Mouse (Mus musculus): Measurements from ENCODE around the gene Elp4. TPM values are rescaled to one million over a fixed set of nuclear protein-coding genes. Genes with fewer than 3 reads are reported as not detected.

Gene Elp4
- 35.4 and 36.0 TPM in 2 replicates for polyA plus RNA-seq (2014; fragmentation: Nextera tagmentation; extraction: Ambion mirVana)

- Histone ChIP-seq H3K4me1 (replicated peaks; ENCODE audit: control insufficient read depth, insufficient read depth, low read length) (peaks cover 8% of the 10 kb centered on the region), H3K36me3 (replicated peaks; ENCODE audit: control insufficient read depth, insufficient read depth) (no peaks in the 10 kb centered on the region), H3K27ac (no peak within 1 kb of the TSS), H3K4me2 (replicated peaks) (peak within 1 kb of the TSS; percentile 87), H3K4me3 (replicated peaks; ENCODE audit: low read length) (peak within 1 kb of the TSS; percentile 84), H3K27me3 (ENCODE audit: control insufficient read depth, insufficient read depth, low read length) (no peaks in the 10 kb centered on the region), H3K9me3 (ENCODE audit: control insufficient read depth, low read length) (no peaks in the 10 kb centered on the region), H3K9ac (peak within 1 kb of the TSS; percentile 82)
- WGBS: under 1% methylated on average over 39 of the region's 39 CpGs
- DNase-seq (ENCODE audit: low spot score) (peak; percentile 98), ATAC-seq (ENCODE audit: low FRiP score) (peak; percentile 100)
Observed at GRCm38 (mm10) chr2:105903896-105904756, at the start of gene Elp4, which contains the start of gene Immp1l. Gene Elp4 (minus strand): TSS chr2:105904564. Gene Immp1l (plus strand): TSS chr2:105904638.

DNA sequence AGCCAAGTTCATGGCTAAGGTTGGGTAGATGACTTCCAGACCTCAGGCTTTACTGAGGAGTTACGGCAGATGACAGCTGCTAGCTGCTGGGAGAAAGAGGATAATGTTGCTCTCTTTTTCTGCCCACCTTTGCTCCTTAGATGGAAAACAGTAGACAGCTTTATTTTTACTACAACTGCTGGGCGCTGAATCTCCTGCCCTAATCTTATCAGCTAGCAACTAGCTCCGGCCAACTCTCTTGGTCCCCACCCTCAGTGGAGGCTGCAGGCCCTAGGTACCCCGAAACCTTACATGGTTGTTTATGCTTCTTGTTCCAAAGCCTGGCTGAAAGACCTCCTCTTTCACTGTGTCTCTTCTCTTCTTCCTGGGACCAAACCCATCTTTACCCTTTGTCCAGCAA is 49.5 kb upstream of the Elp4 start:
- Histone ChIP-seq H3K27ac (no peak overlapping the region), H3K4me2 (replicated peaks) (no peak overlapping the region), H3K9me3 (ENCODE audit: control insufficient read depth, low read length) (no peaks in the 10 kb centered on the region), H3K4me3 (replicated peaks; ENCODE audit: low read length) (no peak overlapping the region), H3K9ac (no peak overlapping the region), H3K36me3 (replicated peaks; ENCODE audit: control insufficient read depth, insufficient read depth) (no peaks in the 10 kb centered on the region), H3K27me3 (ENCODE audit: control insufficient read depth, insufficient read depth, low read length) (no peaks in the 10 kb centered on the region), H3K4me1 (replicated peaks; ENCODE audit: control insufficient read depth, insufficient read depth, low read length) (no peaks in the 10 kb centered on the region)
- ATAC-seq (ENCODE audit: low FRiP score) (no peak), DNase-seq (ENCODE audit: low spot score) (no peak)
- 94% methylated on average over 4 of the region's 4 CpGs for WGBS

DNA sequence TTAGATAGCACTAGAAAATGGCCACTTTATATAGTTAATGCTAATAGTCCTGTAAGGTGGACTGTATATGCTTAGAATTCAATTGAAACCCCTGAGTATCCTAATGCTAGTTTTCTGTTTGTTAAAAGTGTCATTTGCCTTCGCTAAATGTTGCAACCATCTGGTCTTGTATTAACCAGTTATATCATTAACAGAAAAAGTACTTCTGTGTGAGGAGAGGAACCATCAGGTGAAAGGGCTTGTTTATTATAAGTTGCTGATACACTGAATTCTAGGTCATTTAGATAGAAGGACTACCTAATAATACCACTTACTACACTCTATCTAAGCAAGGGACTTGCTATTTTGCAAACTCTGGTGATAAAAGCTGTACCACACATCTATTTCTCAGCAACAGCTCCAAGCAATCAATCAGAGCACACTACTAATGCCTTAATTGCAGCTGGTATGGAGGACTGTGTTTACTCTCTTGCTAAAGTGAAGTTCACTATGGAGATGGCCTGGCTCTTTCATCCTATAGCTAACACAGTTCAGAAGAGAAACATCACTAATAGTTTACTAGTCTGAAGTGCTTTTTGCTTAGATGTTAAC is 47.1 kb upstream of the Elp4 start:
- DNase-seq (ENCODE audit: low spot score): no peak
- ATAC-seq (ENCODE audit: low FRiP score): no peak

DNA sequence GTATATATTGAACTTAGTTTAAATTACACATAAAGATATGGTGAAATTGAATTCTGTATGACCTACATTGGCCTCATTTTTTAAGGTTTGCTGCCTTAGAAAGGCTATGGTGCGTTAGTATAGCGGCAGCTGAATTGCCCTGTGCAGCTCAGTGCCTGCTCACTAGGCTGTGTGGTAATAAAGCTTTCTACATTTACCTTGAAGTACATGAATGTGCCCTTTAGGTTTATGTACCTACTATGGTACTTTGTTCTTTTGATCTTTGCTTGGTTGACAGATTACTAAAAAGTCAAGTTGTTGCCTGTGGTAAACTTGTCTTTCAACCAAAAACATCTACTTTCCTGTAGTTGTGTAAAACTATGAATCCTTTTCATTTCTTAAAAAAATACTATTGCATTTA is 45.8 kb upstream of the Elp4 start:
- Histone ChIP-seq H3K27me3 (ENCODE audit: control insufficient read depth, insufficient read depth, low read length) (no peaks in the 10 kb centered on the region), H3K4me2 (replicated peaks) (no peak overlapping the region), H3K27ac (no peak overlapping the region), H3K4me1 (replicated peaks; ENCODE audit: control insufficient read depth, insufficient read depth, low read length) (no peaks in the 10 kb centered on the region), H3K9me3 (ENCODE audit: control insufficient read depth, low read length) (no peaks in the 10 kb centered on the region), H3K4me3 (replicated peaks; ENCODE audit: low read length) (no peak overlapping the region), H3K36me3 (replicated peaks; ENCODE audit: control insufficient read depth, insufficient read depth) (no peaks in the 10 kb centered on the region), H3K9ac (no peak overlapping the region)
- ATAC-seq (ENCODE audit: low FRiP score): no peak
- WGBS: 85% methylated on average over 2 of the region's 2 CpGs
- DNase-seq (ENCODE audit: low spot score): no peak

More for the DNA sequence above, 47.1 kb upstream of the Elp4 start:
- Histone ChIP-seq H3K9ac (no peak overlapping the region), H3K4me2 (replicated peaks) (no peak overlapping the region), H3K9me3 (ENCODE audit: control insufficient read depth, low read length) (no peaks in the 10 kb centered on the region), H3K27ac (no peak overlapping the region), H3K4me3 (replicated peaks; ENCODE audit: low read length) (no peak overlapping the region), H3K36me3 (replicated peaks; ENCODE audit: control insufficient read depth, insufficient read depth) (no peaks in the 10 kb centered on the region), H3K27me3 (ENCODE audit: control insufficient read depth, insufficient read depth, low read length) (no peaks in the 10 kb centered on the region), H3K4me1 (replicated peaks; ENCODE audit: control insufficient read depth, insufficient read depth, low read length) (no peaks in the 10 kb centered on the region)
- 95% methylated on average over 1 of the region's 1 CpGs for WGBS

- Histone ChIP-seq H3K4me2 (replicated peaks) (no peak overlapping the region), H3K27me3 (ENCODE audit: control insufficient read depth, insufficient read depth, low read length) (no peaks in the 10 kb centered on the region), H3K4me1 (replicated peaks; ENCODE audit: control insufficient read depth, insufficient read depth, low read length) (peaks cover 4% of the 10 kb centered on the region; the same call in 1 of the 2 replicates), H3K27ac (no peak overlapping the region), H3K4me3 (replicated peaks; ENCODE audit: low read length) (no peak overlapping the region), H3K36me3 (replicated peaks; ENCODE audit: control insufficient read depth, insufficient read depth) (no peaks in the 10 kb centered on the region), H3K9me3 (ENCODE audit: control insufficient read depth, low read length) (no peaks in the 10 kb centered on the region), H3K9ac (no peak overlapping the region)
- peak; percentile 55; the same call in 1 of the 2 replicates for ATAC-seq (ENCODE audit: low FRiP score)
- 61% methylated on average over 5 of the region's 5 CpGs for WGBS
- DNase-seq (ENCODE audit: low spot score): no peak
Observed at GRCm38 (mm10) chr2:105917623-105918346, 13.4 kb upstream of the Elp4 start.

- no peaks in the 10 kb centered on the region for H3K36me3 ChIP-seq (replicated peaks; ENCODE audit: control insufficient read depth, insufficient read depth)
- no peak overlapping the region for H3K4me2 ChIP-seq (replicated peaks)
- H3K9ac ChIP-seq: no peak overlapping the region
- H3K9me3 ChIP-seq (ENCODE audit: control insufficient read depth, low read length): no peaks in the 10 kb centered on the region
- peaks cover 4% of the 10 kb centered on the region; the same call in 1 of the 2 replicates for H3K4me1 ChIP-seq (replicated peaks; ENCODE audit: control insufficient read depth, insufficient read depth, low read length)
- WGBS: 92% methylated on average over 1 of the region's 1 CpGs
- no peak for ATAC-seq (ENCODE audit: low FRiP score)
- no peaks in the 10 kb centered on the region for H3K27me3 ChIP-seq (ENCODE audit: control insufficient read depth, insufficient read depth, low read length)
- H3K4me3 ChIP-seq (replicated peaks; ENCODE audit: low read length): no peak overlapping the region
- no peak for DNase-seq (ENCODE audit: low spot score)
- no peak overlapping the region for H3K27ac ChIP-seq
Observed at GRCm38 (mm10) chr2:105916671-105917070, 12.3 kb upstream of the Elp4 start.

- Histone ChIP-seq H3K9me3 (ENCODE audit: control insufficient read depth, low read length) (no peaks in the 10 kb centered on the region), H3K4me1 (replicated peaks; ENCODE audit: control insufficient read depth, insufficient read depth, low read length) (peaks cover 4% of the 10 kb centered on the region; the same call in 1 of the 2 replicates), H3K36me3 (replicated peaks; ENCODE audit: control insufficient read depth, insufficient read depth) (peaks cover 7% of the 10 kb centered on the region; the same call in 1 of the 2 replicates), H3K27ac (0 out of 2 replicates have a peak overlapping the region, but pooled peaks have one; percentile 43), H3K9ac (no peak overlapping the region), H3K27me3 (ENCODE audit: control insufficient read depth, insufficient read depth, low read length) (no peaks in the 10 kb centered on the region), H3K4me2 (replicated peaks) (0 out of 2 replicates have a peak overlapping the region, but pooled peaks have one; percentile 22), H3K4me3 (replicated peaks; ENCODE audit: low read length) (no peak overlapping the region)
- ATAC-seq (ENCODE audit: low FRiP score): peak; percentile 80
- 36% methylated on average over 6 of the region's 6 CpGs for WGBS
- DNase-seq (ENCODE audit: low spot score): peak; percentile 45
Observed at GRCm38 (mm10) chr2:105913655-105914366, 9.4 kb upstream of the Elp4 start.

- H3K9me3 ChIP-seq (ENCODE audit: control insufficient read depth, low read length): no peaks in the 10 kb centered on the region
- no peak for DNase-seq (ENCODE audit: low spot score)
- H3K27ac ChIP-seq: no peak overlapping the region
- peaks cover 7% of the 10 kb centered on the region; the same call in 1 of the 2 replicates for H3K36me3 ChIP-seq (replicated peaks; ENCODE audit: control insufficient read depth, insufficient read depth)
- ATAC-seq (ENCODE audit: low FRiP score): no peak
- H3K27me3 ChIP-seq (ENCODE audit: control insufficient read depth, insufficient read depth, low read length): no peaks in the 10 kb centered on the region
- no peak overlapping the region for H3K4me2 ChIP-seq (replicated peaks)
- 88% methylated on average over 3 of the region's 3 CpGs for WGBS
- no peak overlapping the region for H3K9ac ChIP-seq
- no peak overlapping the region for H3K4me3 ChIP-seq (replicated peaks; ENCODE audit: low read length)
- H3K4me1 ChIP-seq (replicated peaks; ENCODE audit: control insufficient read depth, insufficient read depth, low read length): peaks cover 4% of the 10 kb centered on the region; the same call in 1 of the 2 replicates
Observed at GRCm38 (mm10) chr2:105910611-105911010, 6.2 kb upstream of the Elp4 start.
